Mouse (Mus musculus) megakaryocyte, adult 5-6 weeks (primary cell): ENCODE data around the gene Gkn3. TPM values are rescaled to one million over a fixed set of nuclear protein-coding genes. Genes with fewer than 3 reads are reported as not detected.

ENCODE experiments used
- ATAC-seq: 2 replicates; pipeline ENCODE4 v1.8.0; 2016; ENCODE audit warnings: mild to moderate bottlenecking, inconsistent platforms; ENCODE audit not compliant: poor library complexity, severe bottlenecking
- total RNA-seq, 2 experiments: library from RNA; stranded (forward) in 1 of 2; stranded (reverse) in 1 of 2; fragments of 153-499, 151-499 nt in 1 of 2; fragments of 221-1000, 200-1000 nt in 1 of 2; gene quantifications; 2 replicates each; pipeline versions ENCODE4 v1.2.3 to v1.2.4; 2015 to 2017

Gene Gkn3
- total RNA-seq, 2 experiments from 2014 or later = not detected

DNA sequence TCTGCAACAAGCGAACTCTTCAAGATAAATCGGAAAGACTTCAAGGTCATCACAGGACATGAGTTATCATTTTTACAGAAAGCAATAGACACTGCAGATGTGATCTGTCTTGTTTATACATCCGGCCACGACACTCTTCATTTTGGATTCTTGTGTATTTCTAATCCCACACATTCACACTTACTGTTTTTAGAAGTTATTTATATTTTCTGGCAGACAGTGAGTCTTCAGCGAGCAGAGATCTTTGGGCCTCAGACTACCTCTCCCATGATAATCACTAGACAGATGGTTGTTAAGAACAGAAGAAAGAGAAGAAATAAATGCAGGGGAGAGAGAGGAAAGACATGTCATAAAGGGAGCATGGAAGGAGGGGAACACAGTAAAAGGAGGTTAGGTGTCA, 19.5 kb downstream of the Gkn3 start:
- no peak for ATAC-seq

DNA sequence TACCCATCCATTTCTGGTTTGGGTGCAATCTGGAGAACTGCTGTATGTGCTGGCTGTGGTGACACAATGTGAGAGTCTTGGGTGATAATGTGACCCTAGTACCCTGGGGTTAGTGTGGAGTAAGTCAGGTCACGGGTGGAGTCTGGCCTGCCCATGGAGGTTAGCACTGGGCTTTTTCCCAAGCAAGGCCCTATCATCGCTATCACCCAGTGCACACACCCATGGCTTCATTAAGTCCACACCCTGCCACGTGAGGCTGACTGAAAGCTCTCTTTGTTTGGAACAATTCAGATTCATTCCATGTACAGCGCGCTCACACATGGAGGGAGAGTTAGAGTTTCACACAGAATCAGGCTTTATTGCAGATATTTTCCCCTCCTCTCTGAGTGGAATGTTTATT, 34.3 kb downstream of the Gkn3 start:
- no peak for ATAC-seq

DNA sequence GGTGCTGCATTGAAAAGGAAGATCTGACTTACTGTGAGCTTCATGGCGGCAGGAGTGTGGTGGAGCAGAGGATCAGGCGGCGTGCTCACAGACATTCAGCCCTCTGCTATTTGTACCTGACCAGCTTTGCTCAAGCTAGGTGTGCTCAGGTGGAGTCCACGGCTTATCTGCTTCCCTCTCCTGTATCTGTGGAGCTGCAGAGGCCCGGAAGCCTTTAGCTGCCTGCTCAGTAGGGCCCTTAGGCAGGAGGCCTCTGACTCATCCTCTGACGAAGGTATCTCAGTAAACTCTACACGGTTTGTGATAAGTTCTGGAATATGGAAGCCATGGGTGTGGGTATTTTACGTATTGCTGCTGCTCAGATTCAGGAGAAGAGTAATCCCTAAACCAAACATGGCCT, 37.9 kb downstream of the Gkn3 start, which contains the start of gene Gkn1:
Gene Gkn1, minus strand, starts transcription at position 114 of the 400 bp plus-strand sequence.
- no peak for ATAC-seq

DNA sequence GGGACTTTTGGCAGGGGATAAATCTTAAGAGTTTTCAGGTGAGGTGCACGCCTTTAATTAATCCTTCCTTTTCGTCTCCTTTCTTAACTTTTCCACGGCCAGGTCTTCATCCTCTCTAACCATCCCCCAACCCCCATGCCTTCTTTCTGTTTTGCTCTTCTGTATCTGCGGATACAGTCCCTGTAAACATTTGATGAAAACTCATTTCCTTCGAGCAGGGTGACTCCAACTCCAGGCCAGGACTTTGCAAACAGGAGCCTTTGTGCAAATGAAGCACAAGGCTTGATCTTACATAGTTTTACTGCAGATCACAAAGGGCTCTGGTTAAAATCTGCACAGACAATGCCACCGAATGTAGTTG, 52.8 kb downstream of the Gkn3 start:
- no peak for ATAC-seq

DNA sequence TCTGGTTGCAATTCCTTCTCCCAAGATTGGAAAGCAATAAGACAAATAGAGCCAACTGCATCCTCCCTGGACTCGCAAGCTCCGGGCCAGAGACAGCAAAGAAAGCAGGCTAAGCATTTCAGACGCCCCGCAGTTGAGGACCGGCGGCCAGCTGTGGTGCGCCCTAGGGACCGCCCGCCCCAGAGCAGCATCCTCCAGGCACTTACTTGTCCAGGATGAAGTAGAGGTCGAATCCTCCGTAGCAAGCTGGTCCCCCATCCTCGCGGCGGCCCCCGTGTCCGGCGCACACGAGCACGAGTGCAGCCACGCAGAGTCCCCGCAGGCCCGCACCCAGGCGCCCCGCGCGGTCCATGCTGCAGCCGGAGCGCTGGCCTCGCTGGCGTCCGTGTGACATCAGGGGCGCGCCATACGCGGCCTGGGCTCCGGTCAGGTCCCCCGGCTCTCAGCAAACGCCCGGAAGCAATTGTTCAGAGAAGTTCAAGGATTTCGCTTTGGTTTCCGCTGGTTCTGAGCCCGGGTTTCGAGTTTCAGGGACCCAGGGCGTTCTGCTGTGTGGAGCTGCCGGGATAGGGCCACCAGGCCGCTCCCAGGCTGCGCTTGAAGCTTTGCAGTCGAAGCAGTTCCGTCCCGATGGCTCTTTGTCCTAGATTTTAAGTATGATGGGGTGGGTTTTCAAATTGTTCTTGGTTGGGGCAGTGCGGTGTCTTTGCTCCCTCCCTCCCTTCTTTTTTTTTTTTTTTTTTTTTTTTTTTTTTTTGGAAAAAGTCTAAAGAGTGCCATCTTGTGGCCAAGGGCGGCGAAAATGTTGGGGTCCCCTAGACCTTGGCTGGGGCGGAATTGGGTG, 53.4 kb downstream of the Gkn3 start, which contains the start of gene Antxr1:
Gene Antxr1, minus strand, starts transcription at position 731 of the 844 bp plus-strand sequence.
- ATAC-seq = no peak

DNA sequence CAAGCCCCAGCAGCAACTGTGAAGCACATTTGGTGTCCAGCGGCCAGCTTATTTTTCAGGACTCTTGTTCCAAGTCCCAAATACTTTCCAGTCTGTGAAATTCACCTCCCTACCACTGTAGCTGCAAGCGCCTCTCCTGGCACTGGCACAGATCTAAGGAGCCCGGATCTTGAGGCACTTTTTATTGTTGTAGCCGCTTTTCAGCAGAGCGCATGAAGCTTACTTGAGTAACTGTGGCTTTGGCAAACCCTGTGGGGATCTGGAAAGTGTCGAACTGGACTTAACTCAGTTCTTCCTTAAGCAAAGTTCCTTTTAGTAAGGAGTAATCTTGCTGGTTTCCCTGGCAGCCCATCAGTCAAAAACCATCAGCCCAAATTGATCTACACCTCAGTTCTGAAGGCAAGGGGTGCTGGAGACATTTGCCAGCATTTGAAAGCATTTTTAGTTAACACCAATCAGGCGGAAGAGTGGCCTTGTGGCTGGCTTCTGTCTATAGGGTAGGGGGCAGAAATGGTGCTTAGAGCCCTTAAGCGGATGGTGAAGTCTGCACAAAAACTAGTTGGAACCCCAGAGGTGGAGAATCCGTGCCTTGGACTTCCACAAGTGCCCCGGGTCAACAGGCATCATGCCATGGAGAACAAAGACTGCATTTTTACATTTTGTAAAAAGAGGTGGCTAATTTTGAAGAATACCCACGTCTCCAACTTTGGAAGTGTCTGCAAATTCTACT, 54.2 kb downstream of the Gkn3 start:
- ATAC-seq = no peak

Other genes starting within 250 kb of the Gkn3 start
- 0.56 and 0.64 TPM in 2 replicates for gene Antxr1, start 53.1 kb downstream of the Gkn3 start, total RNA-seq (2015)
- 0.07 and 0.33 TPM in 2 replicates for gene Antxr1, start 53.1 kb downstream of the Gkn3 start, total RNA-seq (2017)
- gene Gkn1, start 38.0 kb downstream of the Gkn3 start, total RNA-seq (2015) = not detected in 2 replicates
- not detected in 2 replicates for gene Gkn1, start 38.0 kb downstream of the Gkn3 start, total RNA-seq (2017)
- not detected in 2 replicates for gene Gkn2, start 15.6 kb downstream of the Gkn3 start, total RNA-seq (2015)
- not detected in 2 replicates for gene Gkn2, start 15.6 kb downstream of the Gkn3 start, total RNA-seq (2017)
- gene Bmp10, start 40.1 kb upstream of the Gkn3 start, total RNA-seq (2015) = not detected in 2 replicates
- not detected in 2 replicates for gene Bmp10, start 40.1 kb upstream of the Gkn3 start, total RNA-seq (2017)
- gene Arhgap25, start 144.3 kb upstream of the Gkn3 start, total RNA-seq (2015) = 27.9 and 35.5 TPM in 2 replicates
- 74.4 TPM in 2 replicates for gene Arhgap25, start 144.3 kb upstream of the Gkn3 start, total RNA-seq (2017)
- 0.11 and 0.29 TPM in 2 replicates for gene Prokr1, start 201.8 kb upstream of the Gkn3 start, total RNA-seq (2015)
- gene Prokr1, start 201.8 kb upstream of the Gkn3 start, total RNA-seq (2017) = 0.08 and 0.26 TPM in 2 replicates